Mouse (Mus musculus) gastrocnemius, postnatal 25 days (tissue): ENCODE data around the gene Ralgapa2. TPM values are rescaled to one million over a fixed set of nuclear protein-coding genes. Genes with fewer than 3 reads are reported as not detected.

Experiments
- DNase-seq: peaks from one replicate; pipeline ENCODE4 v3.0.0; 2022
- long read RNA-seq, 2 experiments: library from polyadenylated mRNA; stranded (forward); transcript quantifications; one replicate each; pipeline ENCODE4 v2.0.0; 2021
- total RNA-seq, 2 experiments: library from RNA; stranded (reverse); gene quantifications; 1 replicate in 1 of 2; 2 replicates in 1 of 2; pipeline ENCODE4 v1.2.3; 2021

Ralgapa2 gene
- total RNA-seq = 1 to 10 TPM; 6.5 to 8.0 TPM
- long read RNA-seq, experiment 1, partial matches to known transcripts = 0 of 2 reads
- long read RNA-seq, experiment 1, other reads (novel, unspliced or antisense) = 2 of 2 reads
- long read RNA-seq, experiment 2, partial matches to known transcripts = 0 of 1 reads
- long read RNA-seq, experiment 2, other reads (novel, unspliced or antisense) = 1 of 1 reads

DNA sequence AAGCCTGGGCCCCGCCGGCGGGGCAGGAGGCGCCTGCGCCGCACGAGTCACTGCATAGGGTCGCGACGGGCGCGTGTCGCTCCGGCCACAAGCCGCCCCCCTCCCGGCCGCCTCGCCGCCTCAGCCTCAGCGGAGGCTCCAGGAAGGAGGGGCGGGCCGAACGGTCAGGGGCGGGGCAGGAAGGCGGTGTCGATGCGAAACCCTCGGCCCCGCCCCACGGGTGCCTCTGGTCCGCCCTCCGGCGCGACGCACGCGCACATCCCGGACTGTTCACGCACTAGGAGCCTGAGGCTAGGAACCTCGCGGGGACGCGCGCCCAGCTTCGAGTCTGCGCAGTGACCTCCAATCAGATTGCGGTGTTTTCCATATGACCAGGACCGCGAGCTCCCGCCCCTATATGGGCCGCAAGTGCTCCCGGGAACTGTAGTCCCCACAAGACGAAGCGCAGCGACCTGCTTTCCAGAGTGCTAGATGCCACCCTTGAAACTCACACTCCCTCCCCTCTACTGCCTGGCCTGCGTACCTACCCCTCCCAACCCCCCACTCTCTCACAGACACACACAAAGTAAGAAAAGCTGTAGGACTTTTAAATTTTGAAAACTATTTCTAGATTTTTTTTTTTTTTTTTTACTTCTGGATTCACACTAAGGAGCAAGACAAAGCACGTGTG is at the start of gene Ralgapa2:
Gene Ralgapa2 (minus strand): TSS at position 434 of the 670 bp plus-strand sequence.
- DNase-seq = peak; percentile 100

DNA sequence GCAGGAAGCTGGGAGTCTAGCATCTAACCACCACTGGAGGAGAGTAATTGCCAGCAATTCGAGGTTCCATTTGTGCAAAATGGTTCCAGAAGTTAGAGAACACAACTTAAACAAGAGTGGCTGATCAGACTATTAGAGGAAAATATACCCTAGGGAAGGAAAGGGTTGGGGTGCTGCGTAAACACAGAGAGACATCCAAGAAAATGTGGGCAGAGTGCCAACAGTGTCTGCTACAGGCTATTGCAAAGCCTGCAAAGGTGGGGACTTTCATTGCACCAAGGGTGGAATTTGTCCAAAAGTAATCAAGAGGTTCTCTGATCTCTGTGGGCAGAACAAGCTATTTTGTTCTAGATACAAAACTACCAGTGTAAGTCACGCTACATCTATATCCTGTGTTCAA is 49.4 kb upstream of the Ralgapa2 start:
- no peak for DNase-seq

DNA sequence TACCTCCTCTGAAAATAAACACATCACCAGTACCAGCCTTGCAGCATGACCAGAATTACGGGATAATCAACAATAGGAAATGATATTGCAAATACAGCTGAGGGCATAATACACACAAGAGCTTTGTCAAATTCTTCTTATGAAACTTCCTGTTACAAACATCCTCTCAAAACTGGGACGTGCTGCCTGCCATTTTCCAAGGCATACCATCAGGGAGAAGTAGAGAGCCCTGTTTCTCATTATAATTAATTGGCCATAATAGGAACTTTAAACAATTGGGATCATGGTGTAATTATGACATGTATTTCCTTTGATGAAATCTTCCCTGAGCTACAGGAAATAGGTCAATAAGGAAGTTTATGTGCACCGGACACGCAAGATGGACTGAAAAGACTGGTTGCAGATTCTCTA is 48.5 kb upstream of the Ralgapa2 start:
- no peak for DNase-seq

DNA sequence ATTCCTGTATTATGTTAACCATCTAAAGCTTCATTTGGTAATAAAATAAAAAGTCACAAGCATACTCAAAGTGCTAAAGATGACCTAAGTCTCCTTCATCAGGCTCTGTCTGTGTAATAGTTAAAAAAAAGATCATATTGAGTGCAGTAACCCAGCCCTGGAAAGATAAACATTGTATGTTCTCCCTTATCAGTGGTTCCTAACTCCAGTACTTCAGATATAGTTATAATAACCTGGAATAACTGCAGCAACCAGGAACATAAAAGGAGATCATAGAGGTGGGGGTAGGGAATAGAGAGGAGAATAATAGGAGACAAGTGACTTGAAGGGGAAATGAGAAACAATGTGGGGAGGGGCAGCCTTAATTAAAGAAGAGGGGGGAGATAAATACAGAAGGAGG is 44.0 kb upstream of the Ralgapa2 start:
- no peak for DNase-seq

DNA sequence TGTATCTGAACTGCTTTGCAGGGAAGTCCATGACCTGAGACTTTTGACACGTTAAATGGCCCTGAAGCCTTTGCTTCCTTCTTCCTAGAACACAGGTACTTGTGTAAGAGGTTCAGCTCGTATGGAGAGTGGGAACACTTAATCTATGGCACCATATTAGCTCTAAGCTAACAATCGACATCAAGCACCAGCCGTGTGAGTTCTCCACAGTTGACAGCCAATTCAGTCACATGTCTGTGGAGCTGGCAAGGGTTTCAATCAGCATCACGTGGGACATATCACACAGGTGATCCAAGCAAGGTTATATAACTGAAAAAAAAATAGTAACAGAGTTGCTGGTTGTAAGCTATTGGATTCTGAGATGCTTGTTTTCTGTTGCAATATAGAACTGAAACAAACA is 43.2 kb upstream of the Ralgapa2 start:
- DNase-seq = no peak

DNA sequence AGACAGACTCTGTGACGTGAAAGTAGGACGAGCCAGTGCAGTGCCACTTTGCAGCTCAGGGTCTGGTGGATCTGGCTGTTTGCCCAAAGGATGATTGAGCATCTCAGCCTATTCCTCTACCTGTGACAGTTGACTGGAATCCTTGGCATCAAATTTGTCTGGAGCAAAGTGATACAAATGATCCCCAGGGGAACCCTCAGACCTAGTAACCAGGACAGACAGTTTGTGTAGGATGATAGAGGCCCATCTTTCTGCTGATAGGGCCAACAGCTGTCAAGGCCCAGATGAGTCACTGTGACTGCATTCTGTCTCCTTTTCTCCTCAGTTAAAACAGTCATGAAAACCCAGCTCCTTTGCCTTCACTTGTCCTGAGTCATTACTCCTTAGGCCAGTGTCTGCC is 41.6 kb upstream of the Ralgapa2 start:
- DNase-seq = no peak

DNA sequence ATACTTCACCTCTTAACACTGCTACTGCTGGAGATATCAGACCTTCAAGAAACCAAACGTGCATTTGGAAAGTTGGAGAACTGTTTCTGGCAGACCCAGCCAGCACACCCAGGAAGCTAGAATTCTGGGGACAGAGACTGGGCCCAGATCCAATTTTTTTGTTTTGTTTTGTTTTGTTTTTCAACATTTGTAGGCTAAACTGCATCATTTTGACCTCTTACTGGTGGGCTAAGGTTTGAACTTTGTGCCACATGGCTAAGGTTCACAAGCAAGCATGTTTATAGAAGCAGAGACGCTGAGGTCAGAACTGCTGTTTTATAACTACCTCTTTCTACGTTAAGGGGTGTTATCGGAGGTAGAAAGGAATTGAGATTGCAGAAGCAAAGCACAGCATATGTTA is 39.7 kb upstream of the Ralgapa2 start:
- no peak for DNase-seq

DNA sequence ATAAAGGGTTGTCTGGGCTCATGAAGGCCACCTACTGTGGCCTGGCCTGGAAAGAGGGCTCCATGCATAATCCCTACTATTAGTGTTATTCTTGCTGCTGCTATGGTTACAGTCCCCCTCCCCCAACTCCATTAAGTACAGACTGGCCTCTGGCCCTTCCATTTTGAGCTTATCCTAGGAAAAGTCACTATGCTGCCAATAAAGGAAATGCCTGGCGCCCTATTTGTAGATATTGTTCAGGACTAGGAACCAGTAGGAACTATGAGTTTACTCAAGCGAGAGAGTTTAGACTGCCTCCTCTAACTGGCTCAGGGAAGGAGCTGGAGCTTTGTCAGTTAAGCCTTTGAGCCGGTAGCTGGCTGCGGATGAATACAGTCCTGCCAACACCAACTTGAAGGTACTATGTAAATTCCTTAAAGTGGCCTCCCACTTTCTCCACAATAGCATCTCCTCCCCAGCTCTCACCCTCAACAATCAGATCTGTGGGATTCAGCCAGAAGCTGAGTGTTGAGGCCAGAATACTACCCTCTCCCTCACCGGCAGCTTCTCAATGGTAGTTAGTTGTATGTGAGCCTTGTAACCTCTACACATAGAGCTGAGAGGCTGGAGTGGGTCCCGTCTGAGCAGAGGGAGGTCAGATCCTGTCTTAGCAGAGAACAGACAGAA is 37.1 kb upstream of the Ralgapa2 start:
- DNase-seq = no peak

DNA sequence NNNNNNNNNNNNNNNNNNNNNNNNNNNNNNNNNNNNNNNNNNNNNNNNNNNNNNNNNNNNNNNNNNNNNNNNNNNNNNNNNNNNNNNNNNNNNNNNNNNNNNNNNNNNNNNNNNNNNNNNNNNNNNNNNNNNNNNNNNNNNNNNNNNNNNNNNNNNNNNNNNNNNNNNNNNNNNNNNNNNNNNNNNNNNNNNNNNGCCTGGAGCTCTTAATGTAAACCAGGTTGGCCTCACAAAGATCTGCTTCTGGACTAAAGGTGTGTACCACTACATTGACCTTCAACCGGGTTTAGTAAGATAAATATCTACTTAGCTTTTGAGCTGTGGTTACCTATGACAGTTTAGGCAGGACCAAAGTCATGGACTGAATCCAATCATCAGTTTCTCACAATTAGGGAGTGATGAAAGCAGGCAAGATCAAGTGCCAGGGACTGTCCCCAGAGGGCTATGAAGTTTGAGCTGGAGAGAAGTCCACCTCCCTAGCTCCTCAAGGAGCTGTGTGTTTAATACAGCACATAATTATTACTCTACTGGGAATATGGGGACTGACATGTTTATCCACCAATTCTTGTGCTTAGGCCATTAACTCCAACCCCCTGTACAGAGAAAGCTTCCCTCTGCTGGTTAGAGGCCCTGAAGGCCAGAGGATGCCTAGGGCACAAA is 32.1 kb upstream of the Ralgapa2 start:
- DNase-seq = no peak

DNA sequence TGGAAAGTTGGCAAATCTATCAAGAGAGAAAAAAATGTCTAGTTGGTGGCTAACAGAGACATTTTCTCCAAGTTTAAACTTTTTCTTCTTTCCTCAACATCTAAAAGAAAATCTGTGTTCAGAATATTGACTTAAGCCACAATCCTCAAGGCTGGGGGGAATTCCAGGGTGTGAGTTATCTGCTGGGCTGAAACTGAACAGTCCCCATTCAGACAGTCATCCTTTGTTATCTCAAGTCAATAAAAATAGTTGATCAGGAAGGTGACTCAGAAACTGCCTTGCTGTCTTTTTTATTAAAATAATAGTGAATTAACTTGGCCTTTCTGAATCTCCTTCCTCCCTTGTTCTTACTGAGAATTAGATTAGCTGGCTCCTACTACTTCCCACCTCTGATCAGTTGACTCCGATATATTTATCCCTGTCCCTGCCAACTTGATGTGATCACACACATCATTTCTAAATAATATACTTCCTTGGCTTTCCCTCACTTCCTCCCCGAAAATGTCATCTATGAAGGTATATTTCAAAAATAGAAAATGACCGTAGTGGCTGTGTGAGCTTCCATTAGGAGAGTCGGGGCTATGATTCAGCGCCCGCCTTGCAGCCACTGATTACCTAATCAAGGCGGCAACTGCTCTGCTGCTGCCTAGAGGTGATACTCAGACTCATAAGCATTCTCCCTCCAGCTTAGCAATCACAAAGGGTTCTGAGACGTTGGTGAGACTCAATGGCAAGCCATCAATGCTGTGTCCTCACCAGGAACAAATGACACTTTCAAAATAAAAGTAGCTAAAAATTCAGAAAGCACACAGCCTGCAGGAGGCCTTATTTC is 21.2 kb upstream of the Ralgapa2 start:
- DNase-seq = no peak

DNA sequence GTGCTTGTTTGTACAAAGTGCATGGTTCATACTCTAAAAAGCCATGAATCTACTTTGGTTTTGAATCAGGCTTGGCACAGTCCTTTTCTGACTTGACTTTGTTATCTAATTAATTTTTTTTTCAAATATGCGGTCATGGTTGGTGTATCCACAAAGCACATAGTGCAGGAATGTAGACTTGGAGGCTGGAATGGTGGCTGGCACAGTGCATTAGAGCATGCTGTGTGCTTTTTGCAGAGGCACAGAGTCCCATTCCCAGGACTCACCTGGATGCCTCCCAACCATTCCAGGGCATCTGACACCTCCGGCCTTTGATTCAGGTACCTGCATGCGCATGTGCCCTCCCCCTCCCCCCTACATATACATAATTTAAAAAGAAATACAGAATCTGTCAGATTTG is 20.3 kb upstream of the Ralgapa2 start:
- no peak for DNase-seq

DNA sequence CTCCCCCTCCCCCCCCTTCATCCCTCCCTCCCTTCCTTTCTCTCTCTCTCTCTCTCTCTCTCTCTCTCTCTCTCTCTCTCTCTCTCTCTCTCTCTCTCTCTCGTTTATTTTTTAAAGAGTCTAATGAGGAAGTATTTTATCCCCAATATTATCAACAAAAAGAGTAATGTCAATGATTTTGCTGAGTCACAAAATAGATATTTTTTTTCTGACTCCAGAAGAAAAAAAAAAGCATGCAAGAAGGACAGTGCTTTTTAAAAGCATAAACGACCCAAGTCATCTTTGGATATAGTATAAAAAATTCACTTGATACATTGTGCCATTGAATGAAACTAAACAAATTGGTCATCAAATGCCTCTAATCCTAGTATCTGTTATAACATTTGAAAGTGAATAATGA is 13.3 kb upstream of the Ralgapa2 start:
- no peak for DNase-seq

DNA sequence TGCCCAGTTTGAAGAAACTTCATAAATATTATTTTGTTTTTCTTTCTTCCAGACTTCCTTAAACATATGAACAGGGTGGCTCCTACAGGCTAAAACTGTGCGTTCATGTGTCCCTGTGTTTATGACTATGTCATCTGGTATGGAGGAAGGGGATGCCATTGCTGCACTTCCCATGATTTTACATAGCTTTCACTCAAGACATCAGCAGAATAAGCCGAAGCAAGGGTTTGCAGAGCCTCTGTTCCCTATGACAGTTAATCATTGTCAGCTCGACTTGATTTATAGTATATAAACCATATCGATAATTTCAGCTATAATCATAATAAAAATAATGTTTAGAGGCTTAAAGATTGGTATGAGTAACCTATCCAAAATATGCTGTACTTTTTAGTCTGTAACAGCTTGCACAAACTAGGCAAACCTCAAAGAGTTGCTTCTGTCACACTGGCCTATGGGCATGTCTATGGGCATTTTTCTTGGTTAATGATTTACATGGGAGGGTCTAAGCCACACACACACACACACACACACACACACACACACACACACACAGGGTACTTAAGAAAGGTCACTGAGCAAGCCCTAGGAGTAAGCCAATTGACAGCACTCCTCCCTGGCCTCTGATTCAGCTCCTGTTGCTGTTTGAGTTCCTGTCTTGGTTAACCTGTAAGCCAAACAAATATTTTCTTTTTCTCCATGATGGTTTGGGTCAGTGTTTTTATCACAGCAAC is 12.7 kb upstream of the Ralgapa2 start:
- no peak for DNase-seq

DNA sequence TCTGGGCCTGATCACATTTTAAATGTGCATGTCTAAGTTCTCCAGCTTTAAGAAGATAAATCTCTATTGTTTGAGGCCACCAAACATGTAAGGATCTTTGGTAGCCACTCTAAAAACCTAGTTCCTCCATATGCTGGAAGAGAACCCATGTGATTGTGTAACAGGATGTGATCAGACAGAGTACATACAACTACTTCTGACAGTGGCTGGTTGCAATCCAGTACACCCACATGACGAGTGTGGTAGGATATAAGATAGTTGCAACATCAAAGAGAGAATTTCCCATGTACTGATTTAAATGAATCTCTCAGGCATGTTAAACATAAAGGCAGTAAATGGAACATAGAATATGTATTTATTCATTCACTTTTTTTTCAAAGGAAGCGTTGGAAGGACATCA is 4.8 kb upstream of the Ralgapa2 start:
- DNase-seq = no peak

DNA sequence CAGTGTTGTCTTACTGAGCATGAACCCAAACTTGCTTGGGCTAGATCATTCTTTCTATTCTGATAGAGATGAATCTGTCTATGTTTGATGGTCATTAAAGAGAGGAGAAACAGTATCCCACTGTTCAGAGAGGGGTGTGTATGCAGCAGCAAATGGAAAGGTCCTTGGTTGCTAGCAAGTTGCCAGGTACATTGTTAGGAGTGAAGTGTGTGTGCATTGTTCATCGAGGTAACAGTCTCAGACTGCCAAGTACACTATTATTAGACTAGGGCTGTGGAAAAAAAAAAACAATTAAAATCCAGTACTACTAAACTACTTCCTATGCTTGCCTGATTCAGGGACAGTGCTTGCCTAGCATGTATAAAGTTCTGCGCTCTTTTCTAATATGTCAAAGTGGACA is 2.9 kb upstream of the Ralgapa2 start:
- no peak for DNase-seq

DNA sequence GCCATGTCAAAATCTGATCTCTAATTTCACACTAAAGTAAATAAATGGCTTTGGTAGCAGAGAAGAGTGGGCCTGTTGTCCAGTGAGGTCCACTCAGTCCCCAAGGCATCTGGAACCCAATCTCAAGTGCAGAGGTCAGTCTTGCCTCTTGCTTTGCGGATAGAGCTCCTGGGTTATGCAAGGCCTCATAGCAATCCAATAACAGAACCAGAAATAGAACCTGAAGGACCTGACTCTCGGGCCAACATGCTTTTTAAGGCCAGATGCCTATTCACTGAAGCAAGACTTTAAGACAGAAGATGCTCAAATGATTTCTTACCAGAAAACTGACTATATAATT is 407 bp upstream of the Ralgapa2 start:
- peak; percentile 22 for DNase-seq

DNA sequence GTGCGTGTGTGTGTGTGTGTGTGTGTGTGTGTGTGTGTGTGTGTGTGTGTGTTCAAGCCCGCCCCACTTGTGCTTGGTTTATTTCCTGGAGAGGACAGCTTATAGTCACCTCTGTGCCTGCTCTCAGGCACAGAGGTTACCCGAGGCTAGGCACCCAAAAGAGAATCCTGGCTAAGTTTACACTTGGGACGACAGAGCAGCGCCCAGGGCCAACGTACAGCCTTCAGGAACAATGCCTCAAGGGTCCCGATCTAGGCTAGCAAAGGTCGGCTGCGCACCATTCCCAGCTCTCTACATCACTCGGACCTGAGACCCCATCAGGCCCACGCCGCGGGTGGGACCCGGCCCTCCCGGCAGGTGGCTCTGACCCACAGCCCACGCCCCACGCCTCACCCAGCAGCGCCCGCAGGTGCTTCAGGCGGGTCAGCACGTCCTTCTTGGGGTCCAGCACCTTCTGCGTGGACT is 711 bp downstream of the Ralgapa2 start:
- DNase-seq = no peak

DNA sequence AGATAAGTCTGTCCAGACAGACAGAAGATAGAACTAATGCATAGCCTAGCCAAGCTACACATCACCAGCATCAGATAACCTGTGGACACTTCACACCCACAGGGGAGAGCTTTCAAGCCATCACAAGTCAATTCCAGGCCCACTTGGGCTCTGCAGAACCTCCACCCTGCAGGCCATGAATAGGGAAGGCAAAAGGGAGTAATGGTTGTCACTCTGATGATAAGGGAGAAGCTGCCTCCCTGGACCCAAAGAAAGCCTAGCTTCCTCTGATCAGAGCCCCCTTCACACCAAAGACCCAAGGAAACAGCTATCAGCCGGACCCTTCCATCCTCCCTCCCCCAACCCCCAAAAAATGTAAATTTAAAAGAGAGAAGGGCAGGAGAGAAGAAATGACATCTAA is 1.4 kb downstream of the Ralgapa2 start:
- DNase-seq = no peak

DNA sequence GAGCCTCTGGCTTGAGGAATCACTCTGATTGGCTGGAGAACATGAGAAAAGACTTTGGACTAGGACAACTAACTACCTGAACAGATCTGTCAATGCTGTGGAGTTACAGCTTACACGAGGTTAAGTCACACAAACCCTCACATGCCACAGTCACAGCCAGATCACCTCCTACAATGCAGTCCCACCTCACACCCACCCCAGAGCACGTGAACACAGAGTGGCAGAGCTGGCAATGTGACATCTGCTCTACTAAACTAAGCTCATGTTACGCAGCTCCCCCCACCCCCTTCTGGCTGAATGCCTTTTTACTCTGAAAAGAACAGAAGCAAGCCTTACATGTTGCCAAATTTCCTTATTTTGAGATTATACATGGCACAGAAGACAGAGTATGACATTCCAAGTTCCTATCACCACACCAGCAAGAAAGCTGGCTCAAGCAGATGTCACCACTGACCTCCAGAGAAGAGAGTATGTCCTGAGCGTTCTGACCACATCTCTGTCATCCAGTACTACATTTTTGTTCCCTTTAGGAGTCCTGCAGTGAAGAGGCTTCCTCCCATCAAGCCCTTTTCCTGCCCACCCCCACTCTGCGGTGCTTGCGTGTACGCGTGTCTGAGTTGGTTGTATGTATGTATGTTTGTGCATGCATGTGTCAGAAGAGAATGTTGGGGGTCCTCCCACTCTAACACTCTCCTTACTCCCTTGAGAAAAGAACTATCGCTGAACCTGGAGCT is 9.4 kb downstream of the Ralgapa2 start:
- no peak for DNase-seq

DNA sequence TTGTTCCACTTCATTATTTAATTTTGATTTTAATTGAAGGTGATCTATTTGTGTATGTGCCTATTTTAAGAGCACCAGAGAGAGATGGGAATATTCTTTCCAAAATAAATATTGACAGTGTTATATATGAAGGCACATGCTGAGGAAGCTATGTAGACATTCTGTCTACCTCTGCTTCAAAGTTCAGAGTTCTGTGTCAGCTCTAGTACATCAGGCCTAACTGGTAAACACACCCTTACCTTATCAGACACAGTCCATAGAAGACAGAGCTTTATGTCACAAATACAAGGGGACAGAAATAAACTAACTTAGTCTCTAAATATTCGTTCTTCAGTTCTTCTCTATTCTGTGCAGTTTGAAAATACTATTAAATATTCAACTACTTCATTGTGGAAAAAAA is 12.1 kb downstream of the Ralgapa2 start:
- no peak for DNase-seq

DNA sequence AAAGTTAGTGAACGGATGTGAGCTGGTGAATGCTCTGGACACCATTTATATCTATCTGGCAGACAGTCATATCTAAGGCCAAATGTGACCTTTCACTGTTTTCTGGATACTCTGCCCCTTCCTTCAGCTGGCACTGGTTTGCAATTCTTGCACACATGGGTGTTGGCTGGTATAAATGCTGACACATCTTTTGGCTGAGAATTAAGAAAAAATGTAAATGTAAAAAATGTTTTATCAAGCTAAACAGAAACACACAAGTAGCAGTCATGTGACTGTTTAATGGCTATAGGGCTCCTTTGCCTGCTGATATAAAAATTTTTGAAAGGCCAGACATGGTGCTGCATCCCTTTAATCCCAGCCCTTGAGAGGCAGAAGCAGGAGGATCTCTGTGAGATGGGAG is 13.0 kb downstream of the Ralgapa2 start:
- DNase-seq = no peak
